Mouse (Mus musculus): Measurements from ENCODE around the gene Gm8947. TPM values are rescaled to one million over a fixed set of nuclear protein-coding genes. Genes with fewer than 3 reads are reported as not detected.
"Not testable (repeated sequence)": the region's sequence is repeated elsewhere in the genome, so short reads cannot be mapped to it uniquely, and the experiment has no call there.

Gm8947 gene
- polyA plus RNA-seq, 1 experiment, result not detected

- not testable (repeated sequence) for H3K27ac ChIP-seq (ENCODE audit: insufficient read depth, low read depth, low read length); H3K4me1 ChIP-seq (ENCODE audit: control insufficient read depth, insufficient read depth, low read length); H3K4me3 ChIP-seq (ENCODE audit: insufficient read depth, low read depth, low read length)
- WGBS, result 80% methylated on average over 4 of the region's 5 CpGs
Measured at GRCm38 (mm10) chr1:151208493-151208892, 16.3 kb downstream of the Gm8947 start.

GRCm38 (mm10) chr1:151208944-151209343 lies 16.8 kb downstream of the Gm8947 start:
- not testable (repeated sequence) for H3K4me1 ChIP-seq (ENCODE audit: control insufficient read depth, insufficient read depth, low read length); H3K27ac ChIP-seq (ENCODE audit: insufficient read depth, low read depth, low read length); H3K4me3 ChIP-seq (ENCODE audit: insufficient read depth, low read depth, low read length)

- WGBS, result 99% methylated on average over 5 of the region's 8 CpGs
- not testable (repeated sequence) for H3K4me3 ChIP-seq (ENCODE audit: insufficient read depth, low read depth, low read length); H3K4me1 ChIP-seq (ENCODE audit: control insufficient read depth, insufficient read depth, low read length); H3K27ac ChIP-seq (ENCODE audit: insufficient read depth, low read depth, low read length)
Measured at GRCm38 (mm10) chr1:151209824-151210355, 17.7 kb downstream of the Gm8947 start, which contains the start of gene Gm47996. Gene Gm47996 (plus strand): TSS chr1:151210131.

GRCm38 (mm10) chr1:151211666-151212065 lies 19.5 kb downstream of the Gm8947 start:
- H3K4me1 ChIP-seq (ENCODE audit: control insufficient read depth, insufficient read depth, low read length); H3K27ac ChIP-seq (ENCODE audit: insufficient read depth, low read depth, low read length); H3K4me3 ChIP-seq (ENCODE audit: insufficient read depth, low read depth, low read length): not testable (repeated sequence)
- WGBS, result 97% methylated on average over 5 of the region's 5 CpGs

GRCm38 (mm10) chr1:151214862-151215261 lies 22.7 kb downstream of the Gm8947 start:
- Histone ChIP-seq H3K4me3 (ENCODE audit: insufficient read depth, low read depth, low read length) (no peak overlapping the region), H3K27ac (ENCODE audit: insufficient read depth, low read depth, low read length) (no peak overlapping the region), H3K4me1 (ENCODE audit: control insufficient read depth, insufficient read depth, low read length) (peaks cover 3% of the 10 kb centered on the region; the same call in 1 of the 2 replicates)
- TF ChIP-seq POLR2A (IDR thresholded peaks at IDR 0.05; ENCODE audit: insufficient read depth, low read depth, low read length), result no peak
- no peak for TF ChIP-seq CTCF (IDR thresholded peaks at IDR 0.05; ENCODE audit: insufficient read depth, low read depth, low read length)
- WGBS, result 75% methylated on average over 2 of the region's 2 CpGs

GRCm38 (mm10) chr1:151215985-151216384 lies 23.8 kb downstream of the Gm8947 start:
- H3K4me3 ChIP-seq (ENCODE audit: insufficient read depth, low read depth, low read length), result no peak overlapping the region
- no peak overlapping the region for H3K27ac ChIP-seq (ENCODE audit: insufficient read depth, low read depth, low read length)
- H3K4me1 ChIP-seq (ENCODE audit: control insufficient read depth, insufficient read depth, low read length), result peaks cover 3% of the 10 kb centered on the region; the same call in 1 of the 2 replicates
- TF ChIP-seq POLR2A (IDR thresholded peaks at IDR 0.05; ENCODE audit: insufficient read depth, low read depth, low read length) (no peak), CTCF (IDR thresholded peaks at IDR 0.05; ENCODE audit: insufficient read depth, low read depth, low read length) (no peak)
- WGBS, result 84% methylated on average over 1 of the region's 1 CpGs

- Histone ChIP-seq H3K4me3 (ENCODE audit: insufficient read depth, low read depth, low read length) (no peak overlapping the region), H3K4me1 (ENCODE audit: control insufficient read depth, insufficient read depth, low read length) (peaks cover 3% of the 10 kb centered on the region; the same call in 1 of the 2 replicates), H3K27ac (ENCODE audit: insufficient read depth, low read depth, low read length) (no peak overlapping the region)
- 87% methylated on average over 3 of the region's 3 CpGs for WGBS
- TF ChIP-seq CTCF (IDR thresholded peaks at IDR 0.05; ENCODE audit: insufficient read depth, low read depth, low read length) (no peak), POLR2A (IDR thresholded peaks at IDR 0.05; ENCODE audit: insufficient read depth, low read depth, low read length) (no peak)
Measured at GRCm38 (mm10) chr1:151216417-151216816, 24.2 kb downstream of the Gm8947 start.

- TF ChIP-seq CTCF (IDR thresholded peaks at IDR 0.05; ENCODE audit: insufficient read depth, low read depth, low read length) (no peak), POLR2A (IDR thresholded peaks at IDR 0.05; ENCODE audit: insufficient read depth, low read depth, low read length) (no peak)
- Histone ChIP-seq H3K4me3 (ENCODE audit: insufficient read depth, low read depth, low read length) (no peak overlapping the region), H3K27ac (ENCODE audit: insufficient read depth, low read depth, low read length) (no peak overlapping the region), H3K4me1 (ENCODE audit: control insufficient read depth, insufficient read depth, low read length) (peaks cover 3% of the 10 kb centered on the region; the same call in 1 of the 2 replicates)
- WGBS, result 93% methylated on average over 5 of the region's 5 CpGs
Measured at GRCm38 (mm10) chr1:151219045-151219444, 26.9 kb downstream of the Gm8947 start.

GRCm38 (mm10) chr1:151220098-151220497 lies 27.9 kb downstream of the Gm8947 start:
- no peak overlapping the region for H3K27ac ChIP-seq (ENCODE audit: insufficient read depth, low read depth, low read length)
- no peak for TF ChIP-seq CTCF (IDR thresholded peaks at IDR 0.05; ENCODE audit: insufficient read depth, low read depth, low read length)
- no peak for TF ChIP-seq POLR2A (IDR thresholded peaks at IDR 0.05; ENCODE audit: insufficient read depth, low read depth, low read length)
- no peaks in the 10 kb centered on the region for H3K4me1 ChIP-seq (ENCODE audit: control insufficient read depth, insufficient read depth, low read length)
- H3K4me3 ChIP-seq (ENCODE audit: insufficient read depth, low read depth, low read length), result no peak overlapping the region
- WGBS, result 89% methylated on average over 7 of the region's 7 CpGs

GRCm38 (mm10) chr1:151222561-151223267 lies 30.5 kb downstream of the Gm8947 start:
- Histone ChIP-seq H3K4me3 (ENCODE audit: insufficient read depth, low read depth, low read length) (no peak overlapping the region), H3K27ac (ENCODE audit: insufficient read depth, low read depth, low read length) (no peak overlapping the region), H3K4me1 (ENCODE audit: control insufficient read depth, insufficient read depth, low read length) (no peaks in the 10 kb centered on the region)
- TF ChIP-seq CTCF (IDR thresholded peaks at IDR 0.05; ENCODE audit: insufficient read depth, low read depth, low read length) (no peak), POLR2A (IDR thresholded peaks at IDR 0.05; ENCODE audit: insufficient read depth, low read depth, low read length) (no peak)
- WGBS, result 93% methylated on average over 10 of the region's 10 CpGs

Data from olfactory bulb, adult 2 months (tissue).